Mouse (Mus musculus) CH12.LX (cell line): ENCODE measurements around the gene Abhd14b. TPM values are rescaled to one million over a fixed set of nuclear protein-coding genes. Genes with fewer than 3 reads are reported as not detected.

Experiments used
- DNase-seq: peaks from one replicate; pipeline ENCODE4 v3.0.0-alpha.2; 2013; ENCODE audit errors: extremely low read depth
- H3K27ac ChIP-seq: 2 replicates; pipeline ENCODE4 v1.5.1; 2012; ENCODE audit warnings: low read depth, mild to moderate bottlenecking, control low read depth, moderate library complexity; ENCODE audit not compliant: insufficient read depth
- H3K27me3 ChIP-seq: replicated peaks from 2 replicates; pipeline ENCODE3; 2012; ENCODE audit warnings: inconsistent platforms
- H3K36me3 ChIP-seq, 2 experiments: replicated peaks in 1 of 2; 2 replicates each; pipeline versions ENCODE3 to v1.6.1; 2012; ENCODE audit warnings: inconsistent platforms in 1 of 2, low read length in 1 of 2, mild to moderate bottlenecking in 1 of 2, mixed read lengths in 1 of 2, moderate library complexity in 1 of 2; ENCODE audit not compliant: control insufficient read depth in 1 of 2, insufficient read depth in 1 of 2
- H3K4me1 ChIP-seq, 2 experiments: 2 replicates each; pipeline ENCODE4 v1.6.1; 2012; ENCODE audit warnings: inconsistent platforms in 1 of 2, moderate library complexity in 1 of 2; ENCODE audit not compliant: insufficient read depth in 2 of 2, control insufficient read depth in 1 of 2
- H3K4me2 ChIP-seq: 2 replicates; pipeline ENCODE4 v1.6.1; 2012; ENCODE audit warnings: low read depth, mild to moderate bottlenecking, control low read depth; ENCODE audit not compliant: poor library complexity, insufficient read depth, severe bottlenecking
- H3K4me3 ChIP-seq, 3 experiments: fragments of 150-350 bp in 1 of 3; sonication (generic) in 1 of 3; replicated peaks in 1 of 3; 2 replicates each; pipeline versions ENCODE3 to v1.5.1; 2011 to 2012; ENCODE audit warnings: low read depth in 2 of 3, low read length in 2 of 3, mild to moderate bottlenecking in 2 of 3, moderate library complexity in 2 of 3, control low read depth in 1 of 3, improper control_type of control experiment in 1 of 3, inconsistent platforms in 1 of 3, mixed read lengths in 1 of 3; ENCODE audit not compliant: poor library complexity in 1 of 3
- H3K79me2 ChIP-seq: replicated peaks from 2 replicates; pipeline ENCODE4 v1.6.1; 2012; ENCODE audit warnings: mild to moderate bottlenecking, moderate library complexity; ENCODE audit not compliant: control insufficient read depth, poor library complexity, insufficient read depth, severe bottlenecking; ENCODE audit errors: extremely low read depth
- H3K9ac ChIP-seq: 2 replicates; pipeline ENCODE4 v1.6.1; 2012; ENCODE audit warnings: low read depth, mild to moderate bottlenecking, control low read depth, moderate library complexity; ENCODE audit not compliant: insufficient read depth
- H3K9me3 ChIP-seq: replicated peaks from 2 replicates; pipeline ENCODE3; 2012; ENCODE audit warnings: low read length, inconsistent platforms, mixed read lengths
- BHLHE40 ChIP-seq: IDR thresholded peaks from 2 replicates; pipeline ENCODE4 v1.6.1; 2011; ENCODE audit warnings: mild to moderate bottlenecking, low read depth, low read length, improper control_type of control experiment
- CHD1 ChIP-seq: IDR thresholded peaks from 2 replicates; pipeline ENCODE4 v1.6.1; 2012; ENCODE audit warnings: low read depth, low read length, improper control_type of control experiment, inconsistent platforms
- CHD2 ChIP-seq: IDR thresholded peaks from 2 replicates; pipeline ENCODE4 v1.6.1; 2011; ENCODE audit warnings: low read length, improper control_type of control experiment
- CTCF ChIP-seq, 2 experiments: IDR thresholded peaks in 1 of 2; conservative IDR thresholded peaks in 1 of 2; 2 replicates each; pipeline ENCODE4 v1.5.1; 2011 to 2012; ENCODE audit warnings: low read depth in 2 of 2, low read length in 2 of 2, improper control_type of control experiment in 1 of 2, inconsistent platforms in 1 of 2, mild to moderate bottlenecking in 1 of 2, moderate library complexity in 1 of 2
- E2F4 ChIP-seq: IDR thresholded peaks from 2 replicates; pipeline ENCODE4 v1.6.1; 2011; ENCODE audit warnings: low read depth, low read length, improper control_type of control experiment; ENCODE audit not compliant: insufficient replicate concordance
- ELF1 ChIP-seq: IDR thresholded peaks from 2 replicates; pipeline ENCODE4 v1.6.1; 2014; ENCODE audit warnings: low read depth, mild to moderate bottlenecking, inconsistent platforms, low read length, improper control_type of control experiment
- IRF4 ChIP-seq: IDR thresholded peaks from 2 replicates; pipeline ENCODE4 v1.6.1; 2014; ENCODE audit warnings: low read depth, mild to moderate bottlenecking, inconsistent platforms, low read length, improper control_type of control experiment
- JUN ChIP-seq: IDR thresholded peaks from 2 replicates; pipeline ENCODE4 v1.6.1; 2011; ENCODE audit warnings: low read depth, mild to moderate bottlenecking, low read length, improper control_type of control experiment, moderate library complexity; ENCODE audit not compliant: insufficient read depth
- JUND ChIP-seq: conservative IDR thresholded peaks from 2 replicates; pipeline ENCODE4 v1.6.1; 2011; ENCODE audit warnings: low read depth, low read length, improper control_type of control experiment
- KAT2A ChIP-seq: IDR thresholded peaks from 2 replicates; pipeline ENCODE4 v1.6.1; 2012; ENCODE audit warnings: low read length, improper control_type of control experiment, inconsistent platforms; ENCODE audit not compliant: insufficient replicate concordance
- MAFK ChIP-seq: IDR thresholded peaks from 2 replicates; pipeline ENCODE4 v1.6.1; 2011; ENCODE audit warnings: low read length, improper control_type of control experiment; ENCODE audit not compliant: insufficient replicate concordance
- MEF2A ChIP-seq: IDR thresholded peaks from 2 replicates; pipeline ENCODE4 v1.6.1; 2014; ENCODE audit warnings: low read depth, mild to moderate bottlenecking, inconsistent platforms, low read length, improper control_type of control experiment, borderline replicate concordance
- MXI1 ChIP-seq: IDR thresholded peaks from 2 replicates; pipeline ENCODE4 v1.6.1; 2011; ENCODE audit warnings: mild to moderate bottlenecking, low read depth, low read length, improper control_type of control experiment
- NELFE ChIP-seq: IDR thresholded peaks from 2 replicates; pipeline ENCODE4 v1.6.1; 2011; ENCODE audit warnings: low read depth, low read length, improper control_type of control experiment
- NRF1 ChIP-seq: IDR thresholded peaks from 2 replicates; pipeline ENCODE4 v1.6.1; 2014; ENCODE audit warnings: low read depth, mild to moderate bottlenecking, inconsistent platforms, low read length, improper control_type of control experiment, moderate library complexity
- PAX5 ChIP-seq: IDR thresholded peaks from 2 replicates; pipeline ENCODE4 v1.6.1; 2012; ENCODE audit warnings: low read length, inconsistent platforms, mixed read lengths
- POLR2AphosphoS2 ChIP-seq: IDR thresholded peaks from 2 replicates; pipeline ENCODE4 v1.6.1; 2011; ENCODE audit warnings: low read depth, low read length, improper control_type of control experiment
- RCOR1 ChIP-seq: conservative IDR thresholded peaks from 2 replicates; pipeline ENCODE4 v1.6.1; 2012; ENCODE audit warnings: low read depth, mild to moderate bottlenecking, inconsistent platforms, low read length, improper control_type of control experiment
- SIN3A ChIP-seq: IDR thresholded peaks from 2 replicates; pipeline ENCODE4 v1.6.1; 2012; ENCODE audit warnings: low read length, improper control_type of control experiment, inconsistent platforms
- SMC3 ChIP-seq: IDR thresholded peaks from 2 replicates; pipeline ENCODE4 v1.6.1; 2011; ENCODE audit warnings: low read depth, low read length, improper control_type of control experiment
- TBP ChIP-seq: conservative IDR thresholded peaks from 2 replicates; pipeline ENCODE4 v1.6.1; 2011; ENCODE audit warnings: low read depth, low read length, improper control_type of control experiment
- UBTF ChIP-seq: IDR thresholded peaks from 2 replicates; pipeline ENCODE4 v1.6.1; 2012; ENCODE audit warnings: low read depth, mild to moderate bottlenecking, inconsistent platforms, low read length, improper control_type of control experiment, moderate library complexity
- USF1 ChIP-seq: IDR thresholded peaks from 2 replicates; pipeline ENCODE4 v1.6.1; 2014; ENCODE audit warnings: low read depth, mild to moderate bottlenecking, inconsistent platforms, low read length, improper control_type of control experiment
- ZC3H11A ChIP-seq: IDR thresholded peaks from 2 replicates; pipeline ENCODE4 v1.6.1; 2012; ENCODE audit warnings: low read depth, mild to moderate bottlenecking, inconsistent platforms, low read length, improper control_type of control experiment
- ZKSCAN1 ChIP-seq: IDR thresholded peaks from 2 replicates; pipeline ENCODE4 v1.6.1; 2012; ENCODE audit warnings: low read depth, inconsistent platforms, low read length, improper control_type of control experiment, borderline replicate concordance
- ZNF384 ChIP-seq: IDR thresholded peaks from 2 replicates; pipeline ENCODE4 v1.6.1; 2012; ENCODE audit warnings: low read depth, low read length, improper control_type of control experiment, inconsistent platforms
- dilution Hi-C: fragments of 300-500 bp; cut with MboI; formaldehyde crosslinking; loops from 2 replicates; pipeline ENCODE4 v1.14.3; 2020; ENCODE audit warnings: low sequenced_read_pairs; ENCODE audit not compliant: extremely low pct_unique_long_range_greater_than_20kb, extremely low pct_ligation_motif_present
- in situ Hi-C: fragments of 300-500 bp; cut with MboI; formaldehyde crosslinking; loops from 3 replicates; pipeline ENCODE4 v1.14.3; 2019; ENCODE audit warnings: low sequenced_read_pairs, low pct_ligation_motif_present, low pct_unique_long_range_greater_than_20kb, mixed read lengths
- polyA plus RNA-seq: library from polyadenylated mRNA; unstranded; fragments of >175 nt; gene quantifications from 2 replicates; pipeline ENCODE4 v1.2.1, GENCODE M21; 2012; ENCODE audit warnings: low read depth; ENCODE audit not compliant: insufficient read length
- total RNA-seq, 2 experiments: library from RNA; depleted of rRNA; stranded (reverse); fragments of 300-350 nt in 1 of 2; fragments of >200 nt in 1 of 2; gene quantifications; 2 replicates each; pipeline ENCODE4 v1.2.3; 2012 to 2014

The Abhd14b gene
- total and polyA plus RNA-seq, 3 experiments, result 2.9 to 5.4 (median 5.3) TPM

- Histone ChIP-seq H3K79me2 (no peaks in the 10 kb centered on the region), H3K27me3 (no peaks in the 10 kb centered on the region), H3K36me3 (peaks cover 45 to 77% of the 10 kb centered on the region in 2 experiments), H3K4me2 (no peak overlapping the region), H3K4me3 (no peak overlapping the region), H3K9ac (no peak overlapping the region), H3K4me1 (peaks cover 0 to 14% of the 10 kb centered on the region in 2 experiments; a peak in 1 of 4 replicates), H3K9me3 (peaks cover 16% of the 10 kb centered on the region), H3K27ac (no peak overlapping the region)
- in situ Hi-C loops (no loop called here), dilution Hi-C loops (no loop called here)
- no peak for DNase-seq
- no peak for TF ChIP-seq SIN3A
- TF ChIP-seq NRF1, result no peak
- TF ChIP-seq JUN, result no peak
- TF ChIP-seq TBP, result no peak
- no peak for TF ChIP-seq UBTF
- no peak for TF ChIP-seq SMC3
- no peak for TF ChIP-seq MXI1
- no peak for TF ChIP-seq USF1
- no peak for TF ChIP-seq KAT2A
- TF ChIP-seq E2F4, result no peak
- no peak for TF ChIP-seq JUND
- no peak for TF ChIP-seq RCOR1
- no peak for TF ChIP-seq ZC3H11A
- TF ChIP-seq ELF1, result no peak
- no peak for TF ChIP-seq ZKSCAN1
- no peak for TF ChIP-seq MAFK
- TF ChIP-seq IRF4, result no peak
- no peak for TF ChIP-seq POLR2AphosphoS2
- no peak for TF ChIP-seq ZNF384
Measured at GRCm38 (mm10) chr9:106462430-106462800, 15.2 kb downstream of the Abhd14b start.

GRCm38 (mm10) chr9:106463122-106464063 lies 16.1 kb downstream of the Abhd14b start:
- in situ Hi-C loops, result no loop called here

More at GRCm38 (mm10) chr9:106463122-106464063, 16.1 kb downstream of the Abhd14b start:
- TF ChIP-seq PAX5, result no peak
- TF ChIP-seq NELFE, result no peak
- TF ChIP-seq UBTF, result no peak
- no peak for TF ChIP-seq BHLHE40
- TF ChIP-seq MEF2A, result no peak
- no peak for TF ChIP-seq CTCF (conservative IDR thresholded peaks at IDR 0.05 in 1 of 2, IDR thresholded peaks at IDR 0.05 in 1 of 2; ENCODE audit: low read depth in 2 of 2, low read length in 2 of 2)
- no peak for TF ChIP-seq CHD1
- no peak for TF ChIP-seq POLR2AphosphoS2
- TF ChIP-seq ZKSCAN1, result no peak
- TF ChIP-seq CHD2, result no peak
- no peak for TF ChIP-seq JUND
- no peak overlapping the region for H3K4me3 ChIP-seq
- dilution Hi-C loops, result no loop called here
- H3K36me3 ChIP-seq, result peaks cover 45 to 68% of the 10 kb centered on the region in 2 experiments
- no peaks in the 10 kb centered on the region for H3K27me3 ChIP-seq
- H3K9me3 ChIP-seq, result peaks cover 16% of the 10 kb centered on the region
- no peak overlapping the region for H3K27ac ChIP-seq
- no peak overlapping the region for H3K9ac ChIP-seq
- DNase-seq, result no peak
- peaks cover 0 to 5% of the 10 kb centered on the region in 2 experiments; a peak in 1 of 4 replicates for H3K4me1 ChIP-seq
- no peak overlapping the region for H3K4me2 ChIP-seq
- no peaks in the 10 kb centered on the region for H3K79me2 ChIP-seq
